Mouse (Mus musculus) kidney, adult 2 months (tissue): Measurements from ENCODE around the gene Rell1.

Source experiments
- CTCF ChIP-seq: fragments of 200-500 bp; conservative IDR thresholded peaks from 2 replicates; pipeline ENCODE4 v1.5.1; 2011; ENCODE audit warnings: low read depth, mild to moderate bottlenecking, control low read depth, low read length, moderate library complexity, mixed read lengths; ENCODE audit not compliant: insufficient read depth, insufficient read length
- POLR2A ChIP-seq: fragments of 200-500 bp; IDR thresholded peaks from one replicate; pipeline ENCODE4 v1.6.1; 2011; ENCODE audit warnings: low read depth, low read length, control low read depth

DNA sequence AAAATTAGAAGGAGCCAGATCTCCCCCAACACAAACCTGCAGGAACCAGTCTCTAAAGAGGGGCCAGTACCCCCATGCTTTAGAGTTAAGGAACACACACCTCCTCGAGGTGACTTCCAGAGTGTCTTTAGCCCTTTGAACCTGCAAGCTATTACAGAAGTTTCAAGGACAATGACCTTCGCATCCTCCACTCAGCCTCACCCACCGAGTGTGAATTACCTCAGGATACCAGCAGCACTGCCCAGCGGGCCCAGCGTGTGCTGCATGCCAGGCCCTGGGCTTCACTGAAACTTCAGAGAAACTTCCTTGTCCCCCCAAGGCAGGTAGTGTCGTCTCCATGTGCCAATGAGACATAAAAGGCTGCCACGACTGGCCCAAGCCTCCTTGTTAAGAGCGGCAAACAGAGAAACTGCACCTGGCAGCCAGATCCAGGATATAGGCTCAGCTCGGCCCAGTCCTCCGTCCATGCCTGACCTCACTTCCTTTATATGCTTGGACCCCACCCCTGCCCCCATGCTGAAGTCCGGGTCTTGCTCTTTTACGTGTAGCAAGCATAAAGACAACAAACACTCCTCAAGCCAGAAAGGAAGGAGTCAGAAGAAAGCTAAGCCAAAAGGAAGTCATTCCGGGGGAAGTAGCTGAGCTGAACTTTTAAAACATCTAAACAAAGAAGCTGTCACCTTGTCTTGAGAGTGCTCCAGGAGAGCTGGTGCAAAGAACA is 45.2 kb downstream of the Rell1 start:
- TF ChIP-seq POLR2A (no peak), CTCF (no peak)
